Mouse (Mus musculus): ENCODE measurements around the gene Rfesd. TPM values are rescaled to one million over a fixed set of nuclear protein-coding genes. Genes with fewer than 3 reads are reported as not detected.

Gene Rfesd
- 14.9 and 16.9 TPM in 2 replicates for polyA plus RNA-seq (2012; rRNA removed)

DNA sequence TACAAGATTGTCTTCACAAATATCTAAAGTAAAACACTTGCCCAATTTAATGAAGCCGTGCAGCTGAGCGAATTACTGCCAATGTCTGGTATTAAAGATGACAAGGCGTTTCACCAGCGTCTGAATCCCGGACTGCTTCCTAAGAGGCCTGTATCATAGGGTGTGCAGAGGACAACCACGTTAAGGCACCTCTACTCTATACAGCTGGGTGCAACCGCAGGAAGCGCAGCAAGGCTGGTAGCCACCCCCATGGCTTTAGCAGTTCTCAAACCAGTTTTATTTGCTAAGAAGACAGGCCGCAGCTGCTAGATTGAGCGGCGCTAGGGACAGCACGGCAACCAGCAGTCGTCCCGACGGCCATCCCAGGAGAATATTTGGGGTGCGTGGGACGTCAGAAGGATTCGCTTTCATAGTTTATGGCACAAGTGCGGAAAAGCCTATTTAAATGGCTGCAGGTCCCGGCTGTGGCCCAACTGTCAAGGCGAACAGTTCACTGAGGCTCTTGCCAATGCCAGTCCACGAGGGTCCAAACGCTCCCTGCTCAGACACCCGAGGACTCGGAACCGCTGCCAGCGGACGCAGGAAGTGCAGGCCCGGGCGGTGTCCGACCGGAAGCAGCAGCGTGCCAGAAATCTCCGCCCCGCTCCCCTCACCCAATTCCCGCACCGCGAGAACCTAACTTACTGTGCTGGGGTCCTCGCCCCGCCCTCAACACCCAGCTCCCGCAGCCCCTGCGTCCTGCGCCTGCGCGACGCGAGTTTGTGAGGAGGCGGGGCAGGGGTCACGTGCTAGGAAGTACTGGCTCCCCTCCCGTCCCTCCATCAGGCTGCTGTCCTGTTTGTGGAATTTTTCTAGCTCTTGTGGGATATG is at the start of gene Rfesd:
Rfesd (minus strand) TSS at position 746 of the 870 bp plus-strand sequence.
- peak; percentile 94 to 95 for DNase-seq
- H3K27ac ChIP-seq (ENCODE audit: insufficient read depth, low read length): peak within 1 kb of the TSS; percentile 88
- no peaks in the 10 kb centered on the region for H3K27me3 ChIP-seq (ENCODE audit: control insufficient read depth, insufficient read depth, low read length)
- H3K4me1 ChIP-seq (ENCODE audit: control insufficient read depth, insufficient read depth, low read length): no peaks in the 10 kb centered on the region; the same call in 1 of the 2 replicates
- WGBS: under 1% methylated on average over 50 of the region's 50 CpGs
- TF ChIP-seq POLR2A (IDR thresholded peaks at IDR 0.05; ENCODE audit: borderline replicate concordance, insufficient read depth, low read length) (peak; percentile 54; the same call in 1 of the 2 replicates), CTCF (IDR thresholded peaks at IDR 0.05; ENCODE audit: borderline replicate concordance, insufficient read depth, low read depth, low read length) (no peak)
- peak within 1 kb of the TSS; percentile 82 for H3K4me3 ChIP-seq (replicated peaks; ENCODE audit: insufficient read depth, low read depth, low read length)

DNA sequence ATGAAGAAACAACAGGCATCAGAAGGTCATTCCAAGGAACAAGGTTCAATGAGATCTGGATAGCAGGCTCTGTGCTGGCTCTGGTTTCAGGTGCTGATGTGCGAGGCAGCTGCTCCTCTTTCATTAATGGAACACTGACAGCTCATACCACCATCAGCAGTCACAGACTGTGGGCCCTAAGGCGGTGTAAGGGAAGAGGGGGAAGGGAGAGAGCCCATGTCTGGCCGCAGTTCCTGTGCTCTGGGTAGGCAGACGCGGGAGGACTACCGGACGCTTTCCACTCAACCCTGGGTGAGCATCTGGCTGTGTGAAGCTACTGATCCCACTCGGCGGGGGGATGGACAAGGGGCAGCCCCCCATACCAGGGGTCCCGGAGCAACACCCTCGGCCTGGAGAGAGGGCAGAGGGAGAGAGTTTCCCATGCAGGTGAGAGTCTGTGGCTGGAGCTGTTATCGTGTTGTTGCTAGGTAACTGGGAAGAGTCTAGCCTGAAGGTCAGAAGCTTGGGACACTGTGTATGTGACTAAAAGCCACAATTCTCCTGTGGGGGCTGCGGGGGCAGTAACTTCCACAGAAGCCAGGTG is 45.9 kb upstream of the Rfesd start:
- no peak for DNase-seq
- WGBS: 91% methylated on average over 13 of the region's 13 CpGs
- H3K27me3 ChIP-seq (ENCODE audit: control insufficient read depth, insufficient read depth, low read length): no peaks in the 10 kb centered on the region
- TF ChIP-seq CTCF (IDR thresholded peaks at IDR 0.05; ENCODE audit: borderline replicate concordance, insufficient read depth, low read depth, low read length) (no peak), POLR2A (IDR thresholded peaks at IDR 0.05; ENCODE audit: borderline replicate concordance, insufficient read depth, low read length) (no peak)
- no peak overlapping the region for H3K27ac ChIP-seq (ENCODE audit: insufficient read depth, low read length)
- H3K4me1 ChIP-seq (ENCODE audit: control insufficient read depth, insufficient read depth, low read length): no peaks in the 10 kb centered on the region; the same call in 1 of the 2 replicates
- H3K4me3 ChIP-seq (replicated peaks; ENCODE audit: insufficient read depth, low read depth, low read length): no peak overlapping the region

- H3K4me3 ChIP-seq (replicated peaks; ENCODE audit: insufficient read depth, low read depth, low read length): no peak overlapping the region
- no peaks in the 10 kb centered on the region; the same call in 1 of the 2 replicates for H3K4me1 ChIP-seq (ENCODE audit: control insufficient read depth, insufficient read depth, low read length)
- WGBS: 89% methylated on average over 4 of the region's 4 CpGs
- no peaks in the 10 kb centered on the region for H3K27me3 ChIP-seq (ENCODE audit: control insufficient read depth, insufficient read depth, low read length)
- DNase-seq: no peak
- H3K27ac ChIP-seq (ENCODE audit: insufficient read depth, low read length): no peak overlapping the region
- TF ChIP-seq POLR2A (IDR thresholded peaks at IDR 0.05; ENCODE audit: borderline replicate concordance, insufficient read depth, low read length) (no peak), CTCF (IDR thresholded peaks at IDR 0.05; ENCODE audit: borderline replicate concordance, insufficient read depth, low read depth, low read length) (no peak)
These were observed 45.0 kb upstream of the Rfesd start for GRCm38 (mm10) chr13:76063548-76063947.

DNA sequence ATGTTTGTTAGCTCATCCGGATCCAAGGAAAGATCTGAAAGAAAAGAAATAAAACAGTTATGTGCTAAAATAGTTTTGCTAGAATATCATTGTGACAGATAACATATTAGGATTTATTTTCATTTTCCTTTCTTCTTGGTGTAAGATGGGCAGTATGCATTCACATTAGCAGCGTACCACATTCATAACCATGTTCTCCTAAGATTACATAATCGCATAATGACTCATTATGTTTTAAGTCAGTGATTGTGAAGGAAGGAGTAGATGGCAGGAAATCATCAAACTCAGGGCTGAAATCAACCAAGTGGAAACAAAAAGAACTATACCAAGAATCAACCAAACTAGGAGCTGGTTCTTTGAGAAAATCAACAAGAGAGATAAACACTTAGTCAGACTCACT is 44.0 kb upstream of the Rfesd start:
- Histone ChIP-seq H3K27ac (ENCODE audit: insufficient read depth, low read length) (no peak overlapping the region), H3K4me3 (replicated peaks; ENCODE audit: insufficient read depth, low read depth, low read length) (no peak overlapping the region), H3K4me1 (ENCODE audit: control insufficient read depth, insufficient read depth, low read length) (no peaks in the 10 kb centered on the region; the same call in 1 of the 2 replicates), H3K27me3 (ENCODE audit: control insufficient read depth, insufficient read depth, low read length) (no peaks in the 10 kb centered on the region)
- TF ChIP-seq CTCF (IDR thresholded peaks at IDR 0.05; ENCODE audit: borderline replicate concordance, insufficient read depth, low read depth, low read length) (no peak), POLR2A (IDR thresholded peaks at IDR 0.05; ENCODE audit: borderline replicate concordance, insufficient read depth, low read length) (no peak)
- WGBS: 94% methylated on average over 3 of the region's 3 CpGs
- no peak for DNase-seq

DNA sequence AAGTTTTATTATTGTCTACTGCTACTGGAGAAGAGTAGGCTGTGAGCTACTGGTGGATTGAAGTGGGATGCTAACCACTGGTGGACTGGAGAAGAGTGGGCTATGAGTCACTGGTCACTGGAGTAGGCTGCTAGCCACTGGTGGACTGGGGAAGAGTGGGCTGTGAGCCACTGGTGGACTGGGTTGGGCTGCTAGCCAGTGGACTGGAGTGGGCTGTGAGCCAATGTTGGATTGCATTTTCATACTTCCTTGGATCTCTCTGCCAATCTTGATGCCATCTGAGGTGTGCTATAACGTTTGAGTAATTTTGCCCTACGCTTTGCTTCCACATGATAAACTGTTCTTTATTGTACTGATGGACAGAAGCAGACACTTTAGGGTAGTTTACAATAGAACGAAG is 43.6 kb upstream of the Rfesd start:
- H3K4me1 ChIP-seq (ENCODE audit: control insufficient read depth, insufficient read depth, low read length): no peaks in the 10 kb centered on the region; the same call in 1 of the 2 replicates
- H3K27me3 ChIP-seq (ENCODE audit: control insufficient read depth, insufficient read depth, low read length): no peaks in the 10 kb centered on the region
- no peak overlapping the region for H3K27ac ChIP-seq (ENCODE audit: insufficient read depth, low read length)
- WGBS: 41% methylated on average over 3 of the region's 3 CpGs
- TF ChIP-seq POLR2A (IDR thresholded peaks at IDR 0.05; ENCODE audit: borderline replicate concordance, insufficient read depth, low read length) (no peak), CTCF (IDR thresholded peaks at IDR 0.05; ENCODE audit: borderline replicate concordance, insufficient read depth, low read depth, low read length) (no peak)
- no peak overlapping the region for H3K4me3 ChIP-seq (replicated peaks; ENCODE audit: insufficient read depth, low read depth, low read length)
- no peak for DNase-seq

DNA sequence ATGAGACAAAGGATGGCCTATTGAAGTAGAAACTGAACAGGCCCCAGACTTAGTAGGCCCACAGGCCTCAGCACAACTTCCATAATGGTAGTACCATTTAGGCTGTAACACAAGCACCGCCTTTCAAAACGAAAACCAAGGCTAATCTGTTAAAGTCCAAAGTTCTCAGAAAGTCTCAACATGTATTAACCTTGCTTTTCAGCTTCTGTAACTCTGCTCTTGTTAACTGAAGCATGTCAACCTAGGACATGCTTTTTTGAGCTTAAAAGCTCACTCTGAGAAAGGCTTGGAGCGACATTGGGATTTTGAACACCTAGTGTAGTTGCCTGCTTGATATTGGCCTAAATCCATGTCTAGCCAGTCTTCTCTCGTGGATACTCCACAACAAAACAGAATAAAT is 41.1 kb upstream of the Rfesd start:
- Histone ChIP-seq H3K27me3 (ENCODE audit: control insufficient read depth, insufficient read depth, low read length) (no peaks in the 10 kb centered on the region), H3K27ac (ENCODE audit: insufficient read depth, low read length) (no peak overlapping the region), H3K4me3 (replicated peaks; ENCODE audit: insufficient read depth, low read depth, low read length) (no peak overlapping the region), H3K4me1 (ENCODE audit: control insufficient read depth, insufficient read depth, low read length) (no peaks in the 10 kb centered on the region; the same call in 1 of the 2 replicates)
- 83% methylated on average over 4 of the region's 4 CpGs for WGBS
- no peak for TF ChIP-seq POLR2A (IDR thresholded peaks at IDR 0.05; ENCODE audit: borderline replicate concordance, insufficient read depth, low read length)
- no peak for DNase-seq

GRCm38 (mm10) chr13:76057267-76058069 is 38.9 kb upstream of the Rfesd start:
- 88% methylated on average over 10 of the region's 10 CpGs for WGBS
- no peaks in the 10 kb centered on the region; the same call in 1 of the 2 replicates for H3K4me1 ChIP-seq (ENCODE audit: control insufficient read depth, insufficient read depth, low read length)
- no peak overlapping the region for H3K4me3 ChIP-seq (replicated peaks; ENCODE audit: insufficient read depth, low read depth, low read length)
- no peaks in the 10 kb centered on the region for H3K27me3 ChIP-seq (ENCODE audit: control insufficient read depth, insufficient read depth, low read length)
- no peak for DNase-seq
- H3K27ac ChIP-seq (ENCODE audit: insufficient read depth, low read length): no peak overlapping the region
- TF ChIP-seq POLR2A (IDR thresholded peaks at IDR 0.05; ENCODE audit: borderline replicate concordance, insufficient read depth, low read length) (no peak), CTCF (IDR thresholded peaks at IDR 0.05; ENCODE audit: borderline replicate concordance, insufficient read depth, low read depth, low read length) (no peak)

Measured in cerebellum, adult 2 months (tissue).